Mouse (Mus musculus) liver, embryonic 16.5 days (tissue): ENCODE data around the gene Plcxd2. TPM values are rescaled to one million over a fixed set of nuclear protein-coding genes. Genes with fewer than 3 reads are reported as not detected.

Experiments
- ATAC-seq: fragments of 200-750 bp; cut with Nextera tagmentation; 2 replicates; pipeline ENCODE4 v1.8.0; 2017; ENCODE audit warnings: low read depth, mild to moderate bottlenecking, moderate number of reproducible peaks, moderate library complexity
- H3K27ac ChIP-seq: fragments of 300-500 bp; sonication (generic); 2 replicates; pipeline ENCODE4 v1.5.1; 2014; ENCODE audit warnings: mild to moderate bottlenecking, low read length
- H3K27me3 ChIP-seq: fragments of 300-500 bp; sonication (generic); 2 replicates; pipeline ENCODE4 v1.6.1; 2014; ENCODE audit warnings: low read depth, low read length, mixed read lengths; ENCODE audit not compliant: control insufficient read depth, insufficient read depth
- H3K36me3 ChIP-seq: fragments of 300-500 bp; sonication (generic); 2 replicates; pipeline ENCODE4 v1.6.1; 2014; ENCODE audit warnings: mild to moderate bottlenecking; ENCODE audit not compliant: control insufficient read depth, insufficient read depth
- H3K4me1 ChIP-seq: fragments of 300-500 bp; sonication (generic); 2 replicates; pipeline ENCODE4 v1.6.1; 2014; ENCODE audit warnings: low read depth, low read length, mixed read lengths; ENCODE audit not compliant: control insufficient read depth
- H3K4me2 ChIP-seq: fragments of 300-500 bp; sonication (generic); 2 replicates; pipeline ENCODE4 v1.6.1; 2014; ENCODE audit warnings: low read depth, low read length, mixed read lengths
- H3K4me3 ChIP-seq: fragments of 300-500 bp; sonication (generic); 2 replicates; pipeline ENCODE4 v1.5.1; 2014; ENCODE audit warnings: low read depth, mild to moderate bottlenecking, low read length
- H3K9ac ChIP-seq: fragments of 300-500 bp; sonication (generic); 2 replicates; pipeline ENCODE4 v1.6.1; 2014; ENCODE audit warnings: low read depth, low read length
- H3K9me3 ChIP-seq: fragments of 300-500 bp; sonication (generic); replicated peaks from 2 replicates; pipeline ENCODE4 v1.6.1; 2016; ENCODE audit warnings: low read length; ENCODE audit not compliant: control insufficient read depth
- WGBS: fragments of 180-500 bp; shearing (Covaris S2); extraction: QIAGEN DNeasy Blood & Tissue Kit; methylation state at CpG from one replicate; pipeline ENCODE4 v1.1.7; 2014; ENCODE audit not compliant: insufficient replicate concordance; 5-methylcytosine and 5-hydroxymethylcytosine counted together
- polyA plus RNA-seq: library from polyadenylated mRNA; unstranded; fragments of >200 nt; fragmentation: Nextera tagmentation; extraction: Ambion mirVana; gene quantifications from 2 replicates; pipeline ENCODE4 v1.2.1, GENCODE M21; 2015

Plcxd2 gene
- 3.2 and 3.3 TPM in 2 replicates for polyA plus RNA-seq

- Histone ChIP-seq H3K27me3 (no peaks in the 10 kb centered on the region), H3K4me3 (peak within 1 kb of the TSS; percentile 68), H3K9me3 (no peaks in the 10 kb centered on the region), H3K36me3 (no peaks in the 10 kb centered on the region), H3K4me2 (peak within 1 kb of the TSS; percentile 68), H3K27ac (peak within 1 kb of the TSS; percentile 84), H3K4me1 (no peaks in the 10 kb centered on the region; the same call in 1 of the 2 replicates), H3K9ac (peak within 1 kb of the TSS; percentile 59)
- 2% methylated on average over 36 of the region's 39 CpGs for WGBS
- peak; percentile 98 for ATAC-seq
Measured at GRCm38 (mm10) chr16:46010153-46010905, at the start of gene Plcxd2. Plcxd2 (minus strand) TSS chr16:46010218.

GRCm38 (mm10) chr16:46046906-46047305 is 36.9 kb upstream of the Plcxd2 start:
- Histone ChIP-seq H3K4me1 (no peaks in the 10 kb centered on the region), H3K9me3 (no peaks in the 10 kb centered on the region), H3K27me3 (no peaks in the 10 kb centered on the region), H3K36me3 (no peaks in the 10 kb centered on the region), H3K4me3 (no peak overlapping the region), H3K27ac (no peak overlapping the region), H3K4me2 (no peak overlapping the region), H3K9ac (no peak overlapping the region)
- 56% methylated on average over 2 of the region's 2 CpGs for WGBS
- no peak for ATAC-seq

DNA sequence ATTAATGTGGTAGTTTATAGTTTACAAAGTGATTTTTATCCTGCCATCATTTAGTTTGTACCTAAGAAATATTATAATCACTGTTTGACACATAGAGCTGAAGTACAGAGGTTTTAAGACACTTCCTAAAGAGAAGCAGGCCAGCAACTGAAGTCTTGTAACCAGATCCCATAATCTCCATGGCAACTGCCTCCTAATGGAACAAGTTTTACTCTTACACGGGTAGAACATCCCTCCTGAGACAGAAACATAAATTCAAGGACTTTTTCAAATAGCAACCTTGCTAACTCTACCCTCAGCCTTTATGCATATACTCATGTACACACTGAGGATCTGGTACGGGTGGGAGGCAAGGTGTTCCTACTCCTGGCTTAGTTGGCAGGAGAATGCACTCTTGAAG is 26.2 kb upstream of the Plcxd2 start:
- Histone ChIP-seq H3K4me1 (no peaks in the 10 kb centered on the region), H3K4me3 (no peak overlapping the region), H3K27ac (no peak overlapping the region), H3K9ac (no peak overlapping the region), H3K36me3 (no peaks in the 10 kb centered on the region), H3K9me3 (no peaks in the 10 kb centered on the region), H3K4me2 (no peak overlapping the region), H3K27me3 (no peaks in the 10 kb centered on the region)
- ATAC-seq: no peak
- 43% methylated on average over 2 of the region's 2 CpGs for WGBS

DNA sequence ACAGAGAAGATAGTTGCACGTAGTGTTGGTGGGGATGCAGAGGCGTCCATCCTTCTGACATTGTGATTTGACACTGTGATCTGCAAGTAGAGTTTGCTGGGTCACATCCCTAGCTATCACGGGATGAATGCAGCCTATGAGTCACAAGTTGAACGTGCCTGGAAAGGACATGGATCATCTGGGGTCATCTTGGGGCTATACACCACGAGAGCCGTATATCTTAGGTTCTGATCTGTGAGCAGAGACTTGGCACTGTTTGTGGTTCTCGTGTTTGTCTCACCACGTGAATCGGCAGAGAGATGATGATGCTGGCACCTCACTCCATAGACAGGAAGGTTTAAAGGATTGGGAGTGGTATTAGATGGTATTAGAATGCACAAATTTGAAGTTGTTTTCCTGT is 23.9 kb upstream of the Plcxd2 start:
- H3K36me3 ChIP-seq: no peaks in the 10 kb centered on the region
- no peak overlapping the region for H3K27ac ChIP-seq
- no peaks in the 10 kb centered on the region for H3K4me1 ChIP-seq
- H3K4me2 ChIP-seq: no peak overlapping the region
- H3K9ac ChIP-seq: no peak overlapping the region
- H3K27me3 ChIP-seq: no peaks in the 10 kb centered on the region
- H3K9me3 ChIP-seq: no peaks in the 10 kb centered on the region
- ATAC-seq: no peak
- no peak overlapping the region for H3K4me3 ChIP-seq
- 47% methylated on average over 9 of the region's 9 CpGs for WGBS

DNA sequence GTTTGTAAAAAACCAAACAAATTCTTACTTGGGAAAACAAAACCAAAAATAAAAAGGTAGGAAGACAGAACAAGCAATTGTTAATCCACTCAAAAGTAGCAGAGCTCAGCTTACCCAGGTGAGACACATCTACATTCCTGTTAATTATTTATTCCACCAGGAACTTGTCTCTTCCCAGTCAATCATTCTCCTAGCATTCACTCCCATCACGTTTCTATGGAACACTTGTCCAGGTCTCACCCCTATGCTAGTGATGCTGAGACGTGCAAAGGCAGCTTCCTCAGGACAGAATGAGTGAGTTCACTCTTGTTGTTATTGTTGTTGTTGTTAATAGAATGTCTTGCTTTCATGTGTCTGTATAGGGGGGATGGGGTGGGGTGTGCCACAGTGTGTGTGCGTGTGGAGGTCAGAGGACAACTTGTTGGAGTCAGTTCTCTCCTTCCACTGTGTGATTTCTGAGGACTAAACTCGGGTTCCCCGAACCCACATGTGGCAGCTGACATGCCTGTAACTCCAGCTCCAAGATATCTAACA is 13.0 kb upstream of the Plcxd2 start:
- H3K4me3 ChIP-seq: no peak overlapping the region
- no peak for ATAC-seq
- no peak overlapping the region for H3K27ac ChIP-seq
- no peaks in the 10 kb centered on the region for H3K4me1 ChIP-seq
- H3K36me3 ChIP-seq: no peaks in the 10 kb centered on the region
- H3K9ac ChIP-seq: no peak overlapping the region
- H3K4me2 ChIP-seq: no peak overlapping the region
- WGBS: 46% methylated on average over 5 of the region's 5 CpGs
- no peaks in the 10 kb centered on the region for H3K9me3 ChIP-seq
- no peaks in the 10 kb centered on the region for H3K27me3 ChIP-seq

DNA sequence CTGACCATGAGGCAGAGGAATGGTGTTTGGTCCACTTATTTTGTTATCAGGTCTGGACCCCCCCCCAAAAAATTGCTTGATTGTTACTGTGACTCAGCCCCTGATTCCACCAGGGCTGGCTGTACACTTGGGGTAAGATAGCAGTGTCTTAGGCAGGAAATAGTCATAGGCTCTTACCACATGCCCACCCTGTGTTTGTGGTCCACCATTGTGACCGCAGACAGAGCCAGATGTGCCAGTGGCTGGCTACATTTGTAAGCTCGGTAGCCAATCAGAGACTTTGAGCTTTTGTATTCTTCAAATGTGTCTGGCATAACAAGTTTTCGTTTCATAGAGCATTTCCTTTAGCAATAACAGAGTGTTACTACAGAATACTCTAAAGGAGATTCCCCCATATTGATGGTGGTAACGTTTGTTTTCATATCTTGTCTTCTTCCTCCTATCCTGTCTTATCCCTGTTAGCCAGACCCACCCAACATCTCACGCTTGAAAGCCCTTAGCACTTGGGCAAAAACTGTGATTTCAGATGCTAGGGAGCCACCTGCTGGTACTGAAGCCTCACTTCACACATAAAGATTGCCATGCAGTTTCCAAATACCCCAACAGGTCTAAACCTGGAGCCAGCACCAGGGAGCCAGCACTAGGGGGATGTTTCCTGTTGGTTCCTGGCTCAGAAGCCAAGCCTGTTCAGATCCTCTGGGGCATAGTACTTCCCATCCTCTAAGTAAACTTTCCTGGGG is 12.3 kb upstream of the Plcxd2 start:
- no peaks in the 10 kb centered on the region for H3K27me3 ChIP-seq
- H3K4me3 ChIP-seq: no peak overlapping the region
- no peak overlapping the region for H3K4me2 ChIP-seq
- WGBS: 15% methylated on average over 5 of the region's 5 CpGs
- H3K36me3 ChIP-seq: no peaks in the 10 kb centered on the region
- no peaks in the 10 kb centered on the region for H3K4me1 ChIP-seq
- no peak overlapping the region for H3K27ac ChIP-seq
- peak; percentile 47; the same call in 1 of the 2 replicates for ATAC-seq
- H3K9ac ChIP-seq: no peak overlapping the region
- H3K9me3 ChIP-seq: no peaks in the 10 kb centered on the region

DNA sequence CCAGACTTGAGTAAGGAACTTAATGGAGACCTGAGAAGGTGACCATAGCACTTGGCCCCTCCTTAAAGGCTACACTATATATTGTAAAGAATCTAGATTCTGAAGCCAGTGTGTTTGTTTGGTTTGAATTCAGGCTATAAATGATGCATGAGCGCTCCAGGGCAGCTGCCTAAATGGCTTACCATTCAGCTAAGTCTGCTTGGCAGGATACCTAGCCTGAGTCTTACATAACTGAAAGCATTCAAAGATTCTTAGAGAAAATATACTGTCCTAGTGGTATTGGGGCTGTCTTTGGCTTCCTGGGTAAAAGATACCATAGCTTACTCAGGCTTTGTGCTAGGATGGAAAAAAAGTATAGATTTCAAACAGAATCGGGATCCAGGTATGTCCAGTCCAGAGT is 11.3 kb upstream of the Plcxd2 start:
- Histone ChIP-seq H3K36me3 (no peaks in the 10 kb centered on the region), H3K4me3 (no peak overlapping the region), H3K27ac (no peak overlapping the region), H3K4me2 (no peak overlapping the region), H3K27me3 (no peaks in the 10 kb centered on the region), H3K9ac (no peak overlapping the region), H3K4me1 (no peaks in the 10 kb centered on the region), H3K9me3 (no peaks in the 10 kb centered on the region)
- WGBS: 68% methylated on average over 2 of the region's 2 CpGs
- ATAC-seq: no peak

- ATAC-seq: no peak
- no peaks in the 10 kb centered on the region for H3K27me3 ChIP-seq
- no peaks in the 10 kb centered on the region for H3K4me1 ChIP-seq
- no peak overlapping the region for H3K27ac ChIP-seq
- H3K36me3 ChIP-seq: no peaks in the 10 kb centered on the region
- H3K4me2 ChIP-seq: no peak overlapping the region
- H3K9me3 ChIP-seq: no peaks in the 10 kb centered on the region
- no peak overlapping the region for H3K4me3 ChIP-seq
- no peak overlapping the region for H3K9ac ChIP-seq
- 69% methylated on average over 2 of the region's 2 CpGs for WGBS
Measured at GRCm38 (mm10) chr16:46020396-46020795, 10.4 kb upstream of the Plcxd2 start.

DNA sequence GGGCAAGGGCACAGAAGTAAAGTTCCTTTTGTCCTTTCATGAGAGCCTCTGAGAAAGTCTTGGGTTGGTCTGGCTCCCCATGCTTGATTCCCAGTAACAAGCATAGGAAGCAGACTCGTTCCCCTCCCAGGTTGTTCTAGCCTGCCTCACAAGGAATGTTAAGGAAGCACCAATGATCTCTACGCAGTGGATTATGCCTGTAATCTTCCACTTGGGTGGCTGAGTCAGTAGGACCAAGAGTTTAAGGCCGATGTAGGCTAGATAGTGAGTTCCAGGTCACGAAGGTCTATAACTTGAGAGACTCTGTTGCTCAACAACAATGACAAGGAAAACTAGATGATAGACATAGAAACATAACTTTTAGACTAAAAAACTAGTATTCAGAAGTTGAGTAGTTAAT is 9.8 kb upstream of the Plcxd2 start:
- Histone ChIP-seq H3K36me3 (no peaks in the 10 kb centered on the region), H3K27ac (no peak overlapping the region), H3K9me3 (no peaks in the 10 kb centered on the region), H3K4me1 (no peaks in the 10 kb centered on the region), H3K27me3 (no peaks in the 10 kb centered on the region), H3K4me3 (no peak overlapping the region), H3K4me2 (no peak overlapping the region), H3K9ac (no peak overlapping the region)
- no peak for ATAC-seq
- WGBS: 65% methylated on average over 4 of the region's 4 CpGs
